Mouse (Mus musculus): ENCODE measurements at regions not wholly inside any gene's neighbourhood (a gene's known extent, or its start where the extent isn't known, plus 50 kb on each side); places are given as distances from the start of the nearest gene placed in this dataset.
A peak's percentile ranks its signal among the peaks of the same experiment; 100 is the strongest.

DNA sequence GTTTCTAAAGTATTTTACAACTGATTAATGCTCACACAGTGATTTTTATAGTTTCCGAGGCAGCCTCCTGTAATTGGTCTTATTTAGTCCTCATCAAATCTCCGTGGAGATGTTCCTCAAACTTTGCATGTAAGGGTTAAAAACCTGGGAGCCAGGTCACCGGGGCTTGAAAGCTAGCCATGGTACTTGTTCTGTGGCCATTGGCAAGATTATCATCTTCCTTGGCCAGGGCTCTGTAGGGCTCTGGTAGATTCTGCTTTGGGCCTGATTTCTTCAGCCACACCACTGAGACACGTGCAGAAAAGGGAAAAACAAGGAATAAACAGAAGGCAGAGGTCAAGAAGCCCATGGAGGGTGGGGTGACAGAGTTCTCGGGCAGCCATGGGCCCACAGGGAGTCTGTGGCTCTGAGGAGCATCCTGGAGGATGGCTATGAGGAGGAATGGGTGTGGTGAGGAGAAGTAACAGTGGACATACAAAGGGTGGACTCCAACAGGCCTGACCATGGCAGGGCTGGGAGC lies 50.7 kb upstream of the Eps8l3 start:
- DNase-seq (ENCODE audit: low read depth, low spot score) = no peak

- no peak for DNase-seq (ENCODE audit: low read depth, low spot score)
Measured at GRCm38 (mm10) chr3:107825468-107825867, 51.6 kb upstream of the Eps8l3 start.

- DNase-seq (ENCODE audit: low read depth, low spot score) = no peak
Measured at GRCm38 (mm10) chr3:107824378-107824777, 52.7 kb upstream of the Eps8l3 start.

- peak; percentile 37 for DNase-seq (ENCODE audit: low read depth, low spot score)
Measured at GRCm38 (mm10) chr3:107823655-107824266, 53.3 kb upstream of the Eps8l3 start.

DNA sequence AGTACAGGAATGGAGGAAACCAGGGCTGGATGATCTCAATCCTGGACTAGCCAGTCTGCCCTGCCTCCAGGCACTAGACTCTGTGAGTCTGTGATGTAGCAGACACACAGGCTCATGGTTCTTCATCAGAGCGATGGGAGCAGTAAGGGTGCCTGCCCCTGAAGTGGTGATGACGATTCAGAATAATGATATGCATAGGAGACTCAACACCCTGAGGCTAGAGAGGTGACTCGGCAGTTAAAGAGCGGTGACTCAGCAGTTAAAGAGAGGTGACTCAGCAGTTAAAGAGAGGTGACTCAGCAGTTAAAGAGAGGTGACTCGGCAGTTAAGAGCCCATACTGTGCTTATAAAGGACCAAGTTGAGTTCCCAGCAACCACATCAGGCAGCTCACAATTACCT lies 53.9 kb upstream of the Eps8l3 start:
- DNase-seq (ENCODE audit: low read depth, low spot score) = peak; percentile 71

DNA sequence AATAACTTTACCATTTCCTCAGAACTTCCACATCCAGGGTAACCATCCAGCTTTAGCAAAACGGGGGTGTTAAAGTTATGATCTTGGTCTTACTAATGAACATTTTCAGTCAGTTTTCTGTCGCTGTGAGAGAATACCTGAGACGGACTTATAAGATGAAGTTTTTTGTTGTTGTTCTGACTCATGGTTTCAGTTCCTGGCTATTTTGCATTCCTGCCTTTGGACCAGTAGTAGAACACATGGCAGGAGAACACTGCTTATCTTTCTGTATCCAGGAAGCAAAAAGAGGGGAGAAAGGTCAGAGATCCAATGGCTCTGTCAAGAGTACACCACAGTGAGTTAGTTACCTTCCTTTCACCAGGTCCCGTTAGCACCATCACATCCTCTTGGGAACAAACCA lies 54.5 kb upstream of the Eps8l3 start:
- DNase-seq (ENCODE audit: low read depth, low spot score) = no peak

GRCm38 (mm10) chr3:107821952-107822351 lies 55.1 kb upstream of the Eps8l3 start:
- DNase-seq (ENCODE audit: low read depth, low spot score) = no peak

- no peak for DNase-seq (ENCODE audit: low read depth, low spot score)
Measured at GRCm38 (mm10) chr3:107819622-107820021, 57.4 kb upstream of the Eps8l3 start.

DNA sequence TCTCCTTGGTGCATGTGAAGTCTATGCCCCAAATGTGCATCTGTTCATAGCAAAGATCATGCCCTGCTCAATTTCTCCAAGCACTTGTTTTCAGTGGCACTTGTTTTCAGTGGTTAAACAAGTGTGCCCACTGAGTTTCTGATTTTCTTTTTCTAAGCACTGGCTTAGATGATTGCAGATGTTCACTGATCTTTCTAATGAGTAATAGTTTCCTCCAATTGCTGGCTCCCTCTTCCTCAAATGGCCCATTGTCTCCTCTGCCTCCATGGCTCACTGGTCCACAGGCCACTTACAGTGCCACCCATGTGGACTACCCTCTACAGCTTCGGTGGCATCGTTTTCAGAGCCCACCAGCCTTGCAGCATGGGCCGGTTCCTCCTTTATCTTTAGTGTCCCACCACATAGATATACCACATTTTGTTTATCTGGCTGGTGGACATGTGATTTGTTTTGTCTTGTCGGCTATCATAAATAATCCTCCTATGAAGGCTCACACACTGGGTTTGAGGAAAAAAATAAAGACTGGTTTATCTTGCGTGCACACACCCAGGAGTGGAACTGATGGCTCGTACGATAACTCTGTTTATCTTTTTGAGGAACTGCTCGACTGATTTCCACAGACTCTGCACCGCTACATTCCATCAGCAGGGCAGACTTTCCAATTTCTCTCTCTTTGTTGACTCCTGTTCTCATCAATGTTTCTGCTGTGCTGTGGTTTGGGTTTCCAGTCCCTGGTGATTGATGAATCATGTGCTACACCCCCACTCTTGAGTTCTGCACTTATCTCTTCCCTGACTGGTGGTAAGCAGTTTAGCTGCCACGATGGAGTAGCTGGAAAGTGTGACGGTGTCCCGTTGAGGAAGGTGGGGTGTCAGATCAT lies 58.2 kb upstream of the Eps8l3 start:
- DNase-seq (ENCODE audit: low read depth, low spot score) = no peak

GRCm38 (mm10) chr3:107816031-107816430 lies 55.8 kb upstream of the Csf1 start:
- no peak for DNase-seq (ENCODE audit: low read depth, low spot score)

DNA sequence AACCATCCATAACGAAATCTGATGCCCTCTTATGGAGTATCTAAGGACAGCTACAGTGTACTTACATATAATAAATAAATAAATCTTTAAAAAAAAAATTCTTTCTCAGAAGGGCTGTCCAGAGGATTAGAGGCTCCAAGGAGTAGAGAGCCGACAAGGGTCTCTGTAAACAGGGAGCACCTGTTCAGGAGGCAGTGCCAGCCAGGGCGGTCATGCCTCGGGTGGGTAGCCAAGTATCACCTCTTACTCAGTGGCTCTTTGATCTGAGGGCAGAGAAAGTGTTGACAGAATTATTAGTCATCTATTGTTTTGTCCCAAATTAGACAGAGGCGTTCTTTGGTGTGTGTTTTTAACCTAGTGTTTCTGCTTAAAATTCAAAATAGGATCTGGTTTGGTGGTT lies 54.0 kb upstream of the Csf1 start:
- DNase-seq (ENCODE audit: low read depth, low spot score) = no peak

- DNase-seq (ENCODE audit: low read depth, low spot score) = no peak
Measured at GRCm38 (mm10) chr3:107812885-107813284, 52.6 kb upstream of the Csf1 start.

DNA sequence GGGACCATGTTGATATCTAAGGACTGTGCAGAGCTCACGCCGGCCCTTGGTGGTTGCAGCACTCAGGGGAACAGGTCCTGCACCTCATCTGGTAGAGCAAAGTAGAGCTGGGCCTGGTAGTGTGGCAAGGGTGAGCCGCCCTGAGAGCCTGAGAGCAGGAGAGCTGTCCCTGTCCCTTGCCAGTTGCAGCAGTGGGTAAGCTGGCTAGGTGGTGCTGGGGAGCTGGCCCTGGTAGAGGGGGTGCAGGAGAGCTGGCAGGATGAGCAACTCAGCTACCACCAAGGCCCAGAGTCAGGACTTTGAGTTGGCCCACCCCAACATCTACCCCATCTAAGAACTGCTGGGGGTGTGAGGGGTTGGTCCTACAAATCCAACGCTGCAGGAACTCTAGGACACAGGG lies 52.1 kb upstream of the Csf1 start:
- DNase-seq (ENCODE audit: low read depth, low spot score) = no peak

DNA sequence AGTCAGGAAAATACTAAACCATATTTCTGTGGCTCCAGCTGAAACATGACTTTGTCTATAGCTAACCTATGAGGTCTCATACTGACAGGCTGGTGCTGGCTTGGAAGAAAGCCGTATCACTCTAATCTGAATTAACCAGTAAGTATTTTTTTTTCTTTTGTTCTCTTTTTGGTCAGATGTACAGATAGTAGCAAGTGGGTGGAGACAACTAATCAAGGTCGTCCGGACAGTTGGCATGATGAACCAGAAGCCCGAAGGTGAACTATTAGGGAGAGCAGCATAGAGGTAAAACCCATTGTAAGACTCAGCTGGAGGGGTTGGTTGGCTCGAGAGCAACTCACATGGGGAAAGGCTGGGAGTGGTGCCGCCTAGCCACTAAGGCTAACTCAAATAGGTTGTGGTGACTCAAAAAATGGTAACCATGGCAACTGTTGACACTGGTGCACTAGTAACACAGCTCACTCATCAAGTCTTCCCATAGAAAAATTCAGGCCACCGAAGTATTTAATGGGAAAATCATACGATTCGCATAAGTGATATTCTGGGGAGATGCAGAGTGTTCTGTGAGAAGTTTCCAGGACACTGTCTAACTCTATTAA lies 50.3 kb upstream of the Csf1 start:
- no peak for DNase-seq (ENCODE audit: low read depth, low spot score)

All from ES-CJ7 (cell line).